Mouse (Mus musculus): ENCODE measurements around the gene Slc17a3. TPM values are rescaled to one million over a fixed set of nuclear protein-coding genes. Genes with fewer than 3 reads are reported as not detected.

Gene Slc17a3
- total RNA-seq, 1 experiment from 2014 or later = not detected

GRCm38 (mm10) chr13:23867000-23867399, 27.8 kb downstream of the Slc17a3 start:
- ATAC-seq (replicated peaks in 1 of 2; ENCODE audit: insufficient read depth in 1 of 2, low FRiP score in 2 of 2, low TSS enrichment in 1 of 2, low read depth in 1 of 2, poor library complexity in 2 of 2, severe bottlenecking in 2 of 2) = no peak

GRCm38 (mm10) chr13:23867405-23867804, 28.2 kb downstream of the Slc17a3 start, which contains the start of gene Slc17a1:
TSS of gene Slc17a1 (plus strand) at chr13:23867750.
- no peak for ATAC-seq (replicated peaks in 1 of 2; ENCODE audit: insufficient read depth in 1 of 2, low FRiP score in 2 of 2, low TSS enrichment in 1 of 2, low read depth in 1 of 2, poor library complexity in 2 of 2, severe bottlenecking in 2 of 2)

- ATAC-seq (replicated peaks in 1 of 2; ENCODE audit: insufficient read depth in 1 of 2, low FRiP score in 2 of 2, low TSS enrichment in 1 of 2, low read depth in 1 of 2, poor library complexity in 2 of 2, severe bottlenecking in 2 of 2) = no peak
Observed at GRCm38 (mm10) chr13:23868790-23869533, 29.7 kb downstream of the Slc17a3 start.

- no peak for ATAC-seq (replicated peaks in 1 of 2; ENCODE audit: insufficient read depth in 1 of 2, low FRiP score in 2 of 2, low TSS enrichment in 1 of 2, low read depth in 1 of 2, poor library complexity in 2 of 2, severe bottlenecking in 2 of 2)
Observed at GRCm38 (mm10) chr13:23869996-23870395, 30.8 kb downstream of the Slc17a3 start.

- ATAC-seq (replicated peaks in 1 of 2; ENCODE audit: insufficient read depth in 1 of 2, low FRiP score in 2 of 2, low TSS enrichment in 1 of 2, low read depth in 1 of 2, poor library complexity in 2 of 2, severe bottlenecking in 2 of 2) = no peak
Observed at GRCm38 (mm10) chr13:23873141-23873540, 33.9 kb downstream of the Slc17a3 start.

GRCm38 (mm10) chr13:23879106-23879505, 39.9 kb downstream of the Slc17a3 start:
- ATAC-seq (replicated peaks in 1 of 2; ENCODE audit: insufficient read depth in 1 of 2, low FRiP score in 2 of 2, low TSS enrichment in 1 of 2, low read depth in 1 of 2, poor library complexity in 2 of 2, severe bottlenecking in 2 of 2) = no peak

GRCm38 (mm10) chr13:23879636-23880035, 40.4 kb downstream of the Slc17a3 start:
- ATAC-seq (replicated peaks in 1 of 2; ENCODE audit: insufficient read depth in 1 of 2, low FRiP score in 2 of 2, low TSS enrichment in 1 of 2, low read depth in 1 of 2, poor library complexity in 2 of 2, severe bottlenecking in 2 of 2) = peak; percentile 58 to 65; a peak in 3 of 4 replicates

GRCm38 (mm10) chr13:23885540-23885939, 46.3 kb downstream of the Slc17a3 start:
- ATAC-seq (replicated peaks in 1 of 2; ENCODE audit: insufficient read depth in 1 of 2, low FRiP score in 2 of 2, low TSS enrichment in 1 of 2, low read depth in 1 of 2, poor library complexity in 2 of 2, severe bottlenecking in 2 of 2) = peak; percentile 85 to 95

- no peak for ATAC-seq (replicated peaks in 1 of 2; ENCODE audit: insufficient read depth in 1 of 2, low FRiP score in 2 of 2, low TSS enrichment in 1 of 2, low read depth in 1 of 2, poor library complexity in 2 of 2, severe bottlenecking in 2 of 2)
Observed at GRCm38 (mm10) chr13:23887026-23887725, 47.9 kb downstream of the Slc17a3 start.

GRCm38 (mm10) chr13:23889011-23889605, 49.9 kb downstream of the Slc17a3 start:
- no peak for ATAC-seq (replicated peaks in 1 of 2; ENCODE audit: insufficient read depth in 1 of 2, low FRiP score in 2 of 2, low TSS enrichment in 1 of 2, low read depth in 1 of 2, poor library complexity in 2 of 2, severe bottlenecking in 2 of 2)

- no peak for ATAC-seq (replicated peaks in 1 of 2; ENCODE audit: insufficient read depth in 1 of 2, low FRiP score in 2 of 2, low TSS enrichment in 1 of 2, low read depth in 1 of 2, poor library complexity in 2 of 2, severe bottlenecking in 2 of 2)
Observed at GRCm38 (mm10) chr13:23892592-23893268, 53.5 kb downstream of the Slc17a3 start.

GRCm38 (mm10) chr13:23893269-23893593, 54.0 kb downstream of the Slc17a3 start:
- no peak for ATAC-seq (replicated peaks in 1 of 2; ENCODE audit: insufficient read depth in 1 of 2, low FRiP score in 2 of 2, low TSS enrichment in 1 of 2, low read depth in 1 of 2, poor library complexity in 2 of 2, severe bottlenecking in 2 of 2)

- ATAC-seq (replicated peaks in 1 of 2; ENCODE audit: insufficient read depth in 1 of 2, low FRiP score in 2 of 2, low TSS enrichment in 1 of 2, low read depth in 1 of 2, poor library complexity in 2 of 2, severe bottlenecking in 2 of 2) = peak; percentile 78 to 80
Observed at GRCm38 (mm10) chr13:23898242-23898641, 59.0 kb downstream of the Slc17a3 start.

GRCm38 (mm10) chr13:23906906-23907305, 67.7 kb downstream of the Slc17a3 start:
- ATAC-seq (replicated peaks in 1 of 2; ENCODE audit: insufficient read depth in 1 of 2, low FRiP score in 2 of 2, low TSS enrichment in 1 of 2, low read depth in 1 of 2, poor library complexity in 2 of 2, severe bottlenecking in 2 of 2) = no peak

- ATAC-seq (replicated peaks in 1 of 2; ENCODE audit: insufficient read depth in 1 of 2, low FRiP score in 2 of 2, low TSS enrichment in 1 of 2, low read depth in 1 of 2, poor library complexity in 2 of 2, severe bottlenecking in 2 of 2) = peak; percentile 27 to 28; a peak in 2 of 4 replicates
Observed at GRCm38 (mm10) chr13:23910121-23910520, 70.9 kb downstream of the Slc17a3 start.
